Mouse (Mus musculus) central nervous system, embryonic 14 days (tissue): Measurements from ENCODE around the gene Bmp5. TPM values are rescaled to one million over a fixed set of nuclear protein-coding genes. Genes with fewer than 3 reads are reported as not detected.

Source experiments
- polyA plus RNA-seq: library from polyadenylated mRNA; depleted of rRNA; stranded (reverse); fragments of >200 nt; gene quantifications from 2 replicates; pipeline ENCODE4 v1.2.3, GENCODE M21; 2012; rRNA removed

Gene Bmp5
- polyA plus RNA-seq, result 2.9 and 7.5 TPM in 2 replicates

GRCm38 (mm10) chr9:75775129-75775845, at the start of gene Bmp5:
Gene Bmp5 (plus strand): TSS chr9:75775364.

Other genes starting within 250 kb of the Bmp5 start
- gene Tmod3, start 215.7 kb upstream of the Bmp5 start, polyA plus RNA-seq, result 59.1 TPM in 2 replicates
- 44.8 and 48.5 TPM in 2 replicates for gene Tmod2, start 164.0 kb upstream of the Bmp5 start, polyA plus RNA-seq
- 17.5 and 21.7 TPM in 2 replicates for gene Lysmd2, start 149.6 kb upstream of the Bmp5 start, polyA plus RNA-seq
- gene Scg3, start 91.3 kb upstream of the Bmp5 start, polyA plus RNA-seq, result 76.2 and 93.8 TPM in 2 replicates
- gene Hmgcll1, start 239.5 kb downstream of the Bmp5 start, polyA plus RNA-seq, result 10.9 and 12.7 TPM in 2 replicates